Mouse (Mus musculus) cerebellum, adult 18-20 months (tissue): ENCODE data around the gene Il17rc.
A peak's percentile ranks its signal among the peaks of the same experiment; 100 is the strongest.

Source experiments
- DNase-seq, 2 experiments: peaks; one replicate each; pipeline ENCODE4 v3.0.0; 2021

Il17rc gene

GRCm38 (mm10) chr6:113501388-113502084 lies 30.3 kb downstream of the Il17rc start, which contains the start of gene Prrt3:
Prrt3 (minus strand) TSS chr6:113501931.
- peak; percentile 84 to 87 for DNase-seq

GRCm38 (mm10) chr6:113502801-113503200 lies 31.6 kb downstream of the Il17rc start:
- no peak for DNase-seq

DNA sequence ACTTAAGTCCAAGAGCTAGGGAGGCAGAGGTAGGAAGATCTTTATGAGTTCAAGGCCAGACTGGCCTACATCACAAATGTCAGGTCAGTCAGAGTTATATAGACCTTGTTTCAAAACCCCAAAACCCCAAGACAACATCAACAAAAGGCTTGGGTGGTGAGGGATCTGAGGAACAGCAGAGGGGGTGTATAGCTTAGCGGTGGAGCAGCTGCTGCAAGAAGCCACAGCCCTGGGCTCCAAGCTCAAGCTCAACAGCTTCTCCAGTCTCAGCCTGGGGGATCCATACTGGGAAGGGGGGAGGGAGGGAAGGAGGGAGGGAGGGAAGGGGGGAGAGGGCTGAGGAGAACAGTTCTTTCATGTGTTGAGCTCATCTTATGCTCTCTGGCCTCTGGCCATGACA lies 34.5 kb downstream of the Il17rc start:
- no peak for DNase-seq

- DNase-seq: no peak
Observed at GRCm38 (mm10) chr6:113507130-113507529, 35.9 kb downstream of the Il17rc start.

GRCm38 (mm10) chr6:113508272-113508946 lies 37.2 kb downstream of the Il17rc start:
- no peak for DNase-seq

GRCm38 (mm10) chr6:113508947-113509280 lies 37.7 kb downstream of the Il17rc start:
- peak; percentile 74 to 86 for DNase-seq

GRCm38 (mm10) chr6:113513944-113514343 lies 42.7 kb downstream of the Il17rc start:
- no peak for DNase-seq

DNA sequence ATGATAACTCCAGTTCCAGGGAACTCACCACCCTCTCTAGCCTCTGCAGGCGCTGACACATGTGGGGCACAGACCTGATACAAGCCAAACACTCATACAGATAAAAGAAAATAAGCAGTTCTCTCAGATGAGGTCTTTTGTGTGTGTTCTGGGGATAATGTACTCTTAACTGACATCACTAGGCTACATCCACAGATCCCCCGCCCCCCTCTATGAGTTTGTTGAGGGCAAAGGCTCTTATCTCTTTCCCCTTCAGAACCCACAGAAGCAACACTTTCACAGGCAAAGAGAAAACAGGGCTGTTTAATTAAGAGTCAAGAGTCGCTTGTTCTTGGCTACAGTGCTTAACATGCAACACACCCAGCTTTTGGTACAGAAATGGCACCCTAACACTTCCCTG lies 43.4 kb downstream of the Il17rc start:
- no peak for DNase-seq

DNA sequence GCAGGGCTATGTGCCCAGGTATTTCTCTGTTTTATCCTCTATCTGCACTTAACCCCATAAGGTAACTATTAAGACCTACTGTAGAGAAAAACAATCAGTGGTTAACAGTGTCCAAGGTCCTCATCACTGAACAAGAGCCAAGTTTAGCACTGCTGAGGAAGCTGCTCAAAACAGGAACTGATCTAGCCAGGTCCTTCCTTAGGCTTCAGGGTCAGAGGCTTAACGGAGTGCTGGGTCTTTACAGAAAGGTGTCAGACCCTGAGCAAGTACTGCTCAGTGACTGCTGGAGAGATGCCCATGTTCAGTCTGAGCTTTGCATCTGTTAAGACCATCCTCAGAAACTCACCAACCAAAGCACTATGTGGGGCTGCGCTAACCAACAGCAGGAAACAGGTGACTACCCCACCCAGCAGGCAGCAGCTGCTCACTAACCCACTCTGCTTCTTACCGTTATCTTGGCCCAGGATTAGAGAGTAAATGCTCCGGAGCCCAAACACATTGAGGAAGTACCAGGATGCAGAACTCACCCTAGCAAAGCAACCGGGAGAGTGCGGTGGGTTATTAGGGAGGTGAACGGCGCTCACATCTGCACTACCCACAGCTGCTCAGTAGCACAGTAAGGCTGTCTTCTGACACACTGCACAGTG lies 46.3 kb downstream of the Il17rc start:
- DNase-seq: no peak

GRCm38 (mm10) chr6:113522310-113522709 lies 51.1 kb downstream of the Il17rc start:
- DNase-seq: no peak

DNA sequence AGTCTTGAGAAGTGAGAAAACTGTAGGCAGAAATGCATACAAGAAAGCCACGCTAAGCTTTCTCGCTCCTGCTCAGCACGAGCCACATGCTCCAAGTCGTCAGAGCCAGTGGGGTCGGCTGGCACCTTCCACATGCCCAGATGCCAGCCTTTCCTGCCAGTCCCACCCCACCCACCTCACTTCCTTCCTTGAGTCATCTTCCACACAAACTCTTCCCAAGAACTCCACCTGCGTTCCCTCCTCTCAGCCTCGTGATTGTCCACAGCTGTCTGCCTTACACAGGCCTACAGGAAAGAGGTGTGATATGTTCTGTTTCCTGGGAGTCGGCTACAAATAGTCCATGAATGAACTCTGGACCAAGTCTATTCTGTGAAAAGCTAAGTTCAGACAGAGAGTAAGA lies 52.2 kb downstream of the Il17rc start:
- DNase-seq: no peak

DNA sequence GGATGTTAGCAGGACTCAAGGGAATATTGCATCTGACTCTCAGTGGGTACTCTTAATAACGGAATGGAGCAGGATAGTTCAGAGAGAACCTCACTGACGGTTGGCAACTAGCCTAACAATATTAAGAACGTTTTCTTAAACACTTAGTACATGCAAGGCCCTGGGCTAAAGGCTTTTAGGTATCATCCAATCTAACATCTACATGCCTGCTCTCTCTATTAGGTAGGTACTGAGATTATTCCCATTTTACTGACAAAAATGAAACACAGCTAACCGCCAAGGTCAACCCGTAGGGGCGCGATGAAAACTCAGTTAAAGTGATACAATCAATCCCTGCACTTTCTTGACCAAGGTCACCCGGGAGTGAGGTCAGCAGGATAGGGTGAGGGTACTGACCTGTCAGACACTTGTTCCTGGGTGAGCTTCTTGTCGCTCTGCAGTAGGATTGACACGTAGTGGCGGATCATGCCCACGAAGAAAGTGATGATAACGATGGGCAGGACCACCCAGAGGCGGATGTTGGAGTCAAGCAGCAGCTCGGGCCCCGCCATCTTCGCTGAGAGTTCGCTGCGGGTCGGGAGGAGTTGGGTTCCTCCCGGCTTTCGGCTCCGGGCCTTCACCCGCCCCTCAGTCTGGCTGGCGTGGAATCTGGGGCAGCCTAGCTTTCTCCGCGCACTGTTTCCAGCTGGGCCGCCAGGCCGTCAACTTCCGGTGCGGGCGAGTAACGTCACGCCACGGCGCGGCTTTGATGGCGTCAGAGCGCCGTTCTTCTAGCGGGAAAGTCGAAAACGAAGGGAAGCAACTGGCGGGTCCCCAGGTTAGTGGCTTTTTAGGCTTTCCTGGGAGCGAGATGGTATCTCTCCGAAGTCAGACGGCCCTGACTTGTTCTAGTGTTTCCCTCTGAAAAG lies 60.0 kb downstream of the Il17rc start, which contains the start of the genes Emc3 and Fancd2:
Gene Emc3 (minus strand): TSS at position 721 of the 908 bp plus-strand sequence.
Gene Fancd2 (plus strand): TSS at position 751 of the 908 bp plus-strand sequence.
- peak; percentile 87 to 96 for DNase-seq

DNA sequence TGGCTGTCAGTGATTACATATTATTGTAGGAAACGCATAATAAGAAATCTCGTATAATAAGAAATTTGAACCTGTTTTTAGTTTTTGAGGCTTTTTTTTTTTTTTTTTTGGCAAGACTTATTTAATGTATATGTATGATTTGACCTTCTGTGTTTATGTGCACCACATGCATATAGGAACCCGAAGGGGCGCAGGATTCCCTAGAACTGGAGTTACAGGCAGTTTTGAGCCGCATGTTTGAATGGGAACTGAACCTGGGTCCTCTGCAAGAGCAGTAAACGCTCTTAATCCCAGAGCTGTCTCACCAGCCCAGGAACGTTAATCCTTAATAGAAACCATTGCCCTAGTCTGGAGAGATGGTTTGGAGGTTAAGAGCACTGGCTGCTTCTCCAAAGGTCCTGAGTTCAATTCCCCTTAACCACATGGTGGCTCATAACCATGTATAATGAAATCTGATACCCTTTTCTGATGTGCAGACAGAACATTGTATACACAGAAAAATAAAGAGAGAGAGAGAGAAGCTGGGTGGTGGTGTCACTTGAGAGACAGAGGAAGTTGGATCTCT lies 60.7 kb downstream of the Il17rc start:
- no peak for DNase-seq
